Mouse (Mus musculus): ENCODE results near the gene Lpcat2.
A peak's percentile ranks its signal among the peaks of the same experiment; 100 is the strongest.

Gene Lpcat2

GRCm38 (mm10) chr8:92855171-92855894 lies at the start of gene Lpcat2:
Gene Lpcat2 (plus strand): TSS chr8:92855339.
- DNase-seq (ENCODE audit: low spot score in 2 of 2) = peak; percentile 81 to 83

GRCm38 (mm10) chr8:92812773-92813172 lies 42.4 kb upstream of the Lpcat2 start:
- DNase-seq (ENCODE audit: low spot score in 2 of 2) = no peak

- DNase-seq (ENCODE audit: low spot score in 2 of 2) = no peak
Observed at GRCm38 (mm10) chr8:92815661-92816060, 39.5 kb upstream of the Lpcat2 start.

GRCm38 (mm10) chr8:92817928-92818818 lies 37.0 kb upstream of the Lpcat2 start:
- peak; percentile 93 for DNase-seq (ENCODE audit: low spot score in 2 of 2)

- DNase-seq (ENCODE audit: low spot score in 2 of 2) = no peak
Observed at GRCm38 (mm10) chr8:92821151-92821550, 34.0 kb upstream of the Lpcat2 start.

GRCm38 (mm10) chr8:92822386-92822785 lies 32.8 kb upstream of the Lpcat2 start:
- DNase-seq (ENCODE audit: low spot score in 2 of 2) = no peak

- DNase-seq (ENCODE audit: low spot score in 2 of 2) = no peak
Observed at GRCm38 (mm10) chr8:92825991-92826390, 29.1 kb upstream of the Lpcat2 start.

- DNase-seq (ENCODE audit: low spot score in 2 of 2) = no peak
Observed at GRCm38 (mm10) chr8:92827243-92828034, 27.7 kb upstream of the Lpcat2 start, which contains the start of gene Mmp2. Gene Mmp2 (plus strand): TSS chr8:92827291.

- DNase-seq (ENCODE audit: low spot score in 2 of 2) = peak in 1 of 2 experiments; percentile 12
Observed at GRCm38 (mm10) chr8:92828251-92828743, 26.8 kb upstream of the Lpcat2 start.

- no peak for DNase-seq (ENCODE audit: low spot score in 2 of 2)
Observed at GRCm38 (mm10) chr8:92834065-92834731, 20.9 kb upstream of the Lpcat2 start.

GRCm38 (mm10) chr8:92834786-92835500 lies 20.2 kb upstream of the Lpcat2 start:
- DNase-seq (ENCODE audit: low spot score in 2 of 2) = no peak

- DNase-seq (ENCODE audit: low spot score in 2 of 2) = no peak
Observed at GRCm38 (mm10) chr8:92835901-92836300, 19.2 kb upstream of the Lpcat2 start.

GRCm38 (mm10) chr8:92838616-92839015 lies 16.5 kb upstream of the Lpcat2 start:
- no peak for DNase-seq (ENCODE audit: low spot score in 2 of 2)

GRCm38 (mm10) chr8:92839161-92839560 lies 16.0 kb upstream of the Lpcat2 start:
- no peak for DNase-seq (ENCODE audit: low spot score in 2 of 2)

- no peak for DNase-seq (ENCODE audit: low spot score in 2 of 2)
Observed at GRCm38 (mm10) chr8:92839876-92840275, 15.3 kb upstream of the Lpcat2 start.

GRCm38 (mm10) chr8:92846684-92847083 lies 8.5 kb upstream of the Lpcat2 start:
- DNase-seq (ENCODE audit: low spot score in 2 of 2) = peak; percentile 22 to 30

GRCm38 (mm10) chr8:92847299-92847698 lies 7.8 kb upstream of the Lpcat2 start:
- DNase-seq (ENCODE audit: low spot score in 2 of 2) = peak in 1 of 2 experiments; percentile 16

- no peak for DNase-seq (ENCODE audit: low spot score in 2 of 2)
Observed at GRCm38 (mm10) chr8:92849261-92849660, 5.9 kb upstream of the Lpcat2 start.

GRCm38 (mm10) chr8:92850239-92850638 lies 4.9 kb upstream of the Lpcat2 start:
- DNase-seq (ENCODE audit: low spot score in 2 of 2) = peak; percentile 65 to 66

- DNase-seq (ENCODE audit: low spot score in 2 of 2) = no peak
Observed at GRCm38 (mm10) chr8:92851381-92851780, 3.8 kb upstream of the Lpcat2 start.
